Mouse (Mus musculus) CH12.LX (cell line): ENCODE data around the gene Edar. TPM values are rescaled to one million over a fixed set of nuclear protein-coding genes. Genes with fewer than 3 reads are reported as not detected.
A peak's percentile ranks its signal among the peaks of the same experiment; 100 is the strongest.

Experiments used
- DNase-seq: peaks from one replicate; pipeline ENCODE4 v3.0.0-alpha.2; 2013; ENCODE audit errors: extremely low read depth
- H3K27ac ChIP-seq: 2 replicates; pipeline ENCODE4 v1.5.1; 2012; ENCODE audit warnings: low read depth, mild to moderate bottlenecking, control low read depth, moderate library complexity; ENCODE audit not compliant: insufficient read depth
- H3K27me3 ChIP-seq: replicated peaks from 2 replicates; pipeline ENCODE3; 2012; ENCODE audit warnings: inconsistent platforms
- H3K36me3 ChIP-seq, 2 experiments: replicated peaks in 1 of 2; 2 replicates each; pipeline versions ENCODE3 to v1.6.1; 2012; ENCODE audit warnings: inconsistent platforms in 1 of 2, low read length in 1 of 2, mild to moderate bottlenecking in 1 of 2, mixed read lengths in 1 of 2, moderate library complexity in 1 of 2; ENCODE audit not compliant: control insufficient read depth in 1 of 2, insufficient read depth in 1 of 2
- H3K4me1 ChIP-seq, 2 experiments: 2 replicates each; pipeline ENCODE4 v1.6.1; 2012; ENCODE audit warnings: inconsistent platforms in 1 of 2, moderate library complexity in 1 of 2; ENCODE audit not compliant: insufficient read depth in 2 of 2, control insufficient read depth in 1 of 2
- H3K4me2 ChIP-seq: 2 replicates; pipeline ENCODE4 v1.6.1; 2012; ENCODE audit warnings: low read depth, mild to moderate bottlenecking, control low read depth; ENCODE audit not compliant: poor library complexity, insufficient read depth, severe bottlenecking
- H3K4me3 ChIP-seq, 3 experiments: fragments of 150-350 bp in 1 of 3; sonication (generic) in 1 of 3; replicated peaks in 1 of 3; 2 replicates each; pipeline versions ENCODE3 to v1.5.1; 2011 to 2012; ENCODE audit warnings: low read depth in 2 of 3, low read length in 2 of 3, mild to moderate bottlenecking in 2 of 3, moderate library complexity in 2 of 3, control low read depth in 1 of 3, improper control_type of control experiment in 1 of 3, inconsistent platforms in 1 of 3, mixed read lengths in 1 of 3; ENCODE audit not compliant: poor library complexity in 1 of 3
- H3K79me2 ChIP-seq: replicated peaks from 2 replicates; pipeline ENCODE4 v1.6.1; 2012; ENCODE audit warnings: mild to moderate bottlenecking, moderate library complexity; ENCODE audit not compliant: control insufficient read depth, poor library complexity, insufficient read depth, severe bottlenecking; ENCODE audit errors: extremely low read depth
- H3K9ac ChIP-seq: 2 replicates; pipeline ENCODE4 v1.6.1; 2012; ENCODE audit warnings: low read depth, mild to moderate bottlenecking, control low read depth, moderate library complexity; ENCODE audit not compliant: insufficient read depth
- H3K9me3 ChIP-seq: replicated peaks from 2 replicates; pipeline ENCODE3; 2012; ENCODE audit warnings: low read length, inconsistent platforms, mixed read lengths
- BHLHE40 ChIP-seq: IDR thresholded peaks from 2 replicates; pipeline ENCODE4 v1.6.1; 2011; ENCODE audit warnings: mild to moderate bottlenecking, low read depth, low read length, improper control_type of control experiment
- CHD2 ChIP-seq: IDR thresholded peaks from 2 replicates; pipeline ENCODE4 v1.6.1; 2011; ENCODE audit warnings: low read length, improper control_type of control experiment
- CTCF ChIP-seq, 2 experiments: IDR thresholded peaks in 1 of 2; conservative IDR thresholded peaks in 1 of 2; 2 replicates each; pipeline ENCODE4 v1.5.1; 2011 to 2012; ENCODE audit warnings: low read depth in 2 of 2, low read length in 2 of 2, improper control_type of control experiment in 1 of 2, inconsistent platforms in 1 of 2, mild to moderate bottlenecking in 1 of 2, moderate library complexity in 1 of 2
- ELF1 ChIP-seq: IDR thresholded peaks from 2 replicates; pipeline ENCODE4 v1.6.1; 2014; ENCODE audit warnings: low read depth, mild to moderate bottlenecking, inconsistent platforms, low read length, improper control_type of control experiment
- GABPA ChIP-seq: IDR thresholded peaks from 2 replicates; pipeline ENCODE4 v1.6.1; 2012; ENCODE audit warnings: low read depth, low read length, improper control_type of control experiment, inconsistent platforms; ENCODE audit not compliant: insufficient replicate concordance
- JUND ChIP-seq: conservative IDR thresholded peaks from 2 replicates; pipeline ENCODE4 v1.6.1; 2011; ENCODE audit warnings: low read depth, low read length, improper control_type of control experiment
- RAD21 ChIP-seq: IDR thresholded peaks from 2 replicates; pipeline ENCODE4 v1.6.1; 2011; ENCODE audit warnings: low read depth, mild to moderate bottlenecking, low read length, improper control_type of control experiment, moderate library complexity
- SMC3 ChIP-seq: IDR thresholded peaks from 2 replicates; pipeline ENCODE4 v1.6.1; 2011; ENCODE audit warnings: low read depth, low read length, improper control_type of control experiment
- TCF12 ChIP-seq: IDR thresholded peaks from 2 replicates; pipeline ENCODE4 v1.6.1; 2014; ENCODE audit warnings: low read depth, mild to moderate bottlenecking, inconsistent platforms, low read length, improper control_type of control experiment
- USF1 ChIP-seq: IDR thresholded peaks from 2 replicates; pipeline ENCODE4 v1.6.1; 2014; ENCODE audit warnings: low read depth, mild to moderate bottlenecking, inconsistent platforms, low read length, improper control_type of control experiment
- USF2 ChIP-seq: conservative IDR thresholded peaks from 2 replicates; pipeline ENCODE4 v1.6.1; 2011; ENCODE audit warnings: low read depth, low read length, improper control_type of control experiment
- ZC3H11A ChIP-seq: IDR thresholded peaks from 2 replicates; pipeline ENCODE4 v1.6.1; 2012; ENCODE audit warnings: low read depth, mild to moderate bottlenecking, inconsistent platforms, low read length, improper control_type of control experiment
- ZMIZ1 ChIP-seq: IDR thresholded peaks from 2 replicates; pipeline ENCODE4 v1.6.1; 2012; ENCODE audit warnings: low read depth, mild to moderate bottlenecking, inconsistent platforms, low read length, improper control_type of control experiment
- ZNF384 ChIP-seq: IDR thresholded peaks from 2 replicates; pipeline ENCODE4 v1.6.1; 2012; ENCODE audit warnings: low read depth, low read length, improper control_type of control experiment, inconsistent platforms
- dilution Hi-C: fragments of 300-500 bp; cut with MboI; formaldehyde crosslinking; loops from 2 replicates; pipeline ENCODE4 v1.14.3; 2020; ENCODE audit warnings: low sequenced_read_pairs; ENCODE audit not compliant: extremely low pct_unique_long_range_greater_than_20kb, extremely low pct_ligation_motif_present
- in situ Hi-C: fragments of 300-500 bp; cut with MboI; formaldehyde crosslinking; loops from 3 replicates; pipeline ENCODE4 v1.14.3; 2019; ENCODE audit warnings: low sequenced_read_pairs, low pct_ligation_motif_present, low pct_unique_long_range_greater_than_20kb, mixed read lengths
- polyA plus RNA-seq: library from polyadenylated mRNA; unstranded; fragments of >175 nt; gene quantifications from 2 replicates; pipeline ENCODE4 v1.2.1, GENCODE M21; 2012; ENCODE audit warnings: low read depth; ENCODE audit not compliant: insufficient read length
- total RNA-seq, 2 experiments: library from RNA; depleted of rRNA; stranded (reverse); fragments of 300-350 nt in 1 of 2; fragments of >200 nt in 1 of 2; gene quantifications; 2 replicates each; pipeline ENCODE4 v1.2.3; 2012 to 2014

Edar gene
- total and polyA plus RNA-seq, 3 experiments, result not detected

DNA sequence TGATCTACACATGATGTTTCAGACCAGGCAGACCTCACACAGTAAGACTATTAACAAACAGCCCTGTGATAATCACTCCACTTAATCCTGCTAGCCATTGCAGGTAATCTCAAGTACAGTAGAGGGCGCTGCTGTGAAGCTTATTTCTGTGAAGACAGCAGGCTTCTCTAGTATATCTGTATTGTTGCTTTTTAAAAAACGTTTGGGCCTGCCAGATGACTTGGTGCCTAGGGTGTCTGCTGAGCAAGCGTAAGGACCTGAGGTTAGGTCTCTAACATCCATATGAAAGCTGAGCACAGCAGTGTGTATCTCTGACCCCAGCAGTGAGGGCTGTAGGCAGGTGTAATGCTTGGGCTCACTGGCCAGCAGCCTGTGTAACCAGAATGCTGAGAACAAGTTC, 115.6 kb downstream of the Edar start:
- dilution Hi-C loops, result no loop called here
- no peaks in the 10 kb centered on the region for H3K27me3 ChIP-seq
- TF ChIP-seq CTCF (conservative IDR thresholded peaks at IDR 0.05 in 1 of 2, IDR thresholded peaks at IDR 0.05 in 1 of 2; ENCODE audit: low read depth in 2 of 2, low read length in 2 of 2) (peak; percentile 66 to 74), RAD21 (peak; percentile 60), CHD2 (no peak), SMC3 (peak; percentile 35)
- in situ Hi-C loops, result no loop called here
- H3K4me1 ChIP-seq, result no peaks in the 10 kb centered on the region
- no peak overlapping the region for H3K9ac ChIP-seq
- DNase-seq, result peak; percentile 64
- no peaks in the 10 kb centered on the region for H3K36me3 ChIP-seq
- H3K79me2 ChIP-seq, result no peaks in the 10 kb centered on the region
- H3K4me3 ChIP-seq, result no peak overlapping the region
- no peaks in the 10 kb centered on the region for H3K9me3 ChIP-seq
- no peak overlapping the region for H3K27ac ChIP-seq
- H3K4me2 ChIP-seq, result no peak overlapping the region

DNA sequence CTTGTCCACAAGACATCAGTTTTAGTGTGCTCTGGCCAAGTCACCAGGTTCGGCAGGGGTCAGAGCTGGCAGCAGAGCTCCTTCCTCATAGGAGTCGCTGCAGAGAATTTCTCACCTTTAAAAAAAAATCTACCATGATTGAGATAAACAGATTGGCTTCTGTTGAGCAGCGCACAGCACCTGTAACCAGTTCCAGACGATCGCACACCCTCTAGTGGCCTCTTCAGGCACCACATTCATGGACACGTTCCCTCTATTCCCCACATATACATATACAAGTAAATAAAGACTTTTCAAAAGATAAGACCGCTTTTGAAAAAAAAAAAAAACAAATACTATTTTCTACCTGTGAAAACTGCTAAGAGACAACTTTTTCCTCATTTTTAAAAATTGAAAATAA, 116.4 kb downstream of the Edar start:
- dilution Hi-C loops, result no loop called here
- DNase-seq, result peak; percentile 57

DNA sequence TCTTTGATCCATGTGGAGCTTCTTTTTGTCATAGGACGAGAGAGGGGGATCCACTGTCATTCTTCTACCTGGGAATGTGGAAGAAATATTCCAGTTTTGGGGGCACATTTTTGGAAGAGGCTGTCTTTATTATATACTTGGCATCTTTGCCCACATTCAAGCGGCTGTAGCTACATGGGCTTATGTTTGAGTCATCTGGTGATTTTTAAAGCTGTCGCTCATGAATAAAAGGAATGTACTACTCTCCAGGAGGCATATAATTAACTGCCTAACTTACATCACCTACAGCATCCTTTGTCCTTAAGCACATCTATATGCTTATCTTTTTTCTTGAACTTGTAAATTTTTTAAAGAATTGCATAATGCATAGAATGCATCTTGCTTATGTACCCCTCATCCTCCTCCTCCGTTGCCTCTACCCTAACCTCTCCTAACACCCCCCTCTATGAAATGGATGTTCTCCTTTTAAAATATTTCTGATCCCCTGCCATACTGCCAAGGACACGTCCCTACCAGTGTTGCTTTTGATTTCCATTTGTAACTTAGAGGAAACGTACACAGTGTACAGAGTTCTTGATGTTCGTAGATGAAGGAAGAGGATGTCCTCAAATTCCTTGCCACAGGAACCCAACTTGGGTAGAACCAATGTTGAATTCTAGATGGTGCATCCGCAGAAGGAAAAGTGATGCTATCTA, 120.6 kb downstream of the Edar start:
- H3K4me2 ChIP-seq, result no peak overlapping the region
- no peaks in the 10 kb centered on the region for H3K4me1 ChIP-seq
- dilution Hi-C loops, result no loop called here
- in situ Hi-C loops, result no loop called here
- H3K27me3 ChIP-seq, result no peaks in the 10 kb centered on the region
- TF ChIP-seq SMC3 (no peak), ZC3H11A (no peak), RAD21 (no peak), ZMIZ1 (no peak), GABPA (no peak), TCF12 (no peak), JUND (no peak), BHLHE40 (no peak), USF2 (no peak)
- no peaks in the 10 kb centered on the region for H3K9me3 ChIP-seq
- DNase-seq, result no peak
- H3K79me2 ChIP-seq, result no peaks in the 10 kb centered on the region
- no peaks in the 10 kb centered on the region for H3K36me3 ChIP-seq
- H3K9ac ChIP-seq, result no peak overlapping the region
- H3K4me3 ChIP-seq, result no peak overlapping the region
- no peak overlapping the region for H3K27ac ChIP-seq

More for the DNA sequence above, 116.4 kb downstream of the Edar start:
- Histone ChIP-seq H3K4me2 (no peak overlapping the region), H3K36me3 (no peaks in the 10 kb centered on the region), H3K4me3 (no peak overlapping the region), H3K4me1 (no peaks in the 10 kb centered on the region), H3K27me3 (no peaks in the 10 kb centered on the region), H3K27ac (no peak overlapping the region), H3K9ac (no peak overlapping the region), H3K79me2 (no peaks in the 10 kb centered on the region), H3K9me3 (no peaks in the 10 kb centered on the region)
- TF ChIP-seq ELF1, result no peak
- no peak for TF ChIP-seq GABPA
- TF ChIP-seq CTCF (conservative IDR thresholded peaks at IDR 0.05 in 1 of 2, IDR thresholded peaks at IDR 0.05 in 1 of 2; ENCODE audit: low read depth in 2 of 2, low read length in 2 of 2), result peak; percentile 49 to 80
- peak; percentile 46 for TF ChIP-seq SMC3
- TF ChIP-seq RAD21, result peak; percentile 50
- peak; percentile 9; the same call in 1 of the 2 replicates for TF ChIP-seq ZNF384
- no peak for TF ChIP-seq USF1
- in situ Hi-C loops, result no loop called here
